Mouse (Mus musculus) layer of hippocampus, postnatal 14 days (tissue): ENCODE results near the gene Ccdc106. TPM values are rescaled to one million over a fixed set of nuclear protein-coding genes. Genes with fewer than 3 reads are reported as not detected.
"Not testable (repeated sequence)": the region's sequence is repeated elsewhere in the genome, so short reads cannot be mapped to it uniquely, and the experiment has no call there.

Experiments used
- DNase-seq, 2 experiments: peaks; one replicate each; pipeline ENCODE4 v3.0.0; 2021 to 2022; ENCODE audit warnings: low spot score in 2 of 2, mixed read lengths in 1 of 2
- total RNA-seq, 2 experiments: library from RNA; stranded (reverse); gene quantifications; 2 replicates each; pipeline ENCODE4 v1.2.3; 2021

Gene Ccdc106
- total RNA-seq, 2 experiments from 2014 or later = 65.6 to 67.2 TPM

DNA sequence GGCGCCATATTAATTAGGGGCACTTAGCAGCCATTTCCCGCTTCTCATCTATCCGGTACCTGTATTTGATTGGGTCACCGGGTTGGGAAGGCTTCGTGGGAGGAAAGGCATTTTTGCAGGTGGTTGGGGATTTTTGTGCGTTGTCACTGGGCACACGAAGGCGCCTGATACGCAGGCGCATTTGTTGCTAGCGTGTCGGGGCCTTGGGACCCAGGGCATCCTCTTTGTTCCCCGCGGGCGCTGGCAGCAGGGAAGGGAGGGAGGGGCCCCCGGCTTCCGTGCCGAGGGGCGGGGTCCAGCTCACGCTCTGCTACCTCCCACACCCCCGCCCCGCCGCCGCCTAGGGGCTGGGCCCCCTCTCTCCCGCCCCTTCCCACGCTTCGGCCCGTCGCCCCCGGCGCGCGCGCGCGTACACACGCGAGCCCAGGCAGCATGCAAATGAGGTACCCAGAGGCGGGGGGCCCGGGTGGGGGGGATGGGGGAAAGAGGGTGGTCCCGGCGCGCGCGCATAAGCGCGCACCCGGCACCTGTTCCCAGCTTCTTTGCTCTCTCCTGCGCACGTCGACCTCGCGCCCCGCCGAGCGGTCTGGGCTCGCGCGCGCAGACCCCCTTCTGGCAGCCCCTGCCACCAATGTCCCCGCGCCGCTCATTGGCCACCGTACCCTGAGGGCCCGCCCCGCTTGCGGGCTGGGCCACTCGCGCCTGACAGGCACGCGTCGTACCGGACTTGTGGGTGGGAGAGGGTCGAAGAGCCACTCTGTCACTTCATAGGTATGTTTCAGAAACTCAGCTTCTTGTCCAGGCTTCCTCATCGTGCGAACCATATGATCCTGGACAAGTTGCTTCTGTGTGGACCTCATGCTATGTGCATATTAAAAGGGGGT, 5.0 kb upstream of the Ccdc106 start, which contains the start of gene Gm44973:
Gm44973 (plus strand) TSS at position 379 of the 884 bp plus-strand sequence.
- DNase-seq = peak; percentile 95

DNA sequence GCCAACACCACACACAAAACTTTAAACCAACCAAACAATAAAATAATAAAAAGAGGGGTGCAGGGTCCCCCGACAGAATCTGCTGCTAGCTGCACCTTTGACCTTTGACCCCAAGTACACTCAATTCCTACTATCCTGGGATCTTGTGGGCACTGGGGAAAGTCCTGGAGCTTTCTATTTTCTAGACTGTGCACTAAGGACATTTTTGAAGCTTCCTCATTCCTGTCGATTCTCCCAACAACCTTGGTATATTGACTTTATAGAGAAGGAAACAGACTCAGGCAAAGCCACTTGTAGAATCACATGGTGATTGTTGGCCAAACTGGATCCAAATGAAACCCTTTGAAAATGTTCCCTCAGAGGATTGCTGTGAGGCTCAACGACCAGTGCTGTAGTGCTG, 4.3 kb upstream of the Ccdc106 start:
- DNase-seq = no peak

DNA sequence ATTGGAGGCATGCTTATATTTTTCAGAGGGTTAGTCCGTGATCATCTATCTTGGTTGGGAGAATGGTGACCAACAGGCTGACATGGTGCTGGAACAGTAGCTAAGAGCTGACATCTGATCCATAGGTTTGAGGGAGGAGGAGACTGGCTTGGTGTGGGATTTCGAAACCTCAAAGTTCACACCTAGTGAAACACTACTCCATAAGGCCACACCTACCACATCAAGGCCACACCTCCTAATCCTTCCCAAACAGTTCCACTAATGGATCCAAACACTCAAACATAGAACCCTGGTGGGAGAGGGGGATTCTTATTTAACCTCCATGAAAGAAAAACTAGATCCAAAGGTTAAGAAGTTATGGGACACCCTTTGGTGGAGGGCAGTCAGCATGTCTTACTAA, 3.4 kb upstream of the Ccdc106 start:
- no peak for DNase-seq

DNA sequence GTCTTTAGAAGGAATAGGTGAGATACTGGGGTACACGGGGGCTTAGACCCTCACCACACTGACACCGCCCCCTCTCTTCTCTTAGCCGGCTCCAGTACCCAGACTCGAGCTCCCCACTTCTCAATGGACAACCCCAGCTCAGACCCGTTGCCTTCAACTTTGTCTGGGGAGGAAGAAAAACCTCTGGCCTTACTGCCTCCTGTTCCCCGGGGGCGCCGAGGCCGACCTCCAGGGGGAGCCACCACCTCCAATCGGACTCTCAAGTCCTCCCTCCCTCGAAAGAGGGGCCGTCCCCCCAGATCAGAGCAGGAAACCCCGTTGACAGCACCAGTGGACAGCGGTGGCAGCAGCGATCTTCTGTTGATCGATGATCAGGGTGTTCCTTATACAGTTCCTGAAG, 3.0 kb upstream of the Ccdc106 start:
- DNase-seq = no peak

DNA sequence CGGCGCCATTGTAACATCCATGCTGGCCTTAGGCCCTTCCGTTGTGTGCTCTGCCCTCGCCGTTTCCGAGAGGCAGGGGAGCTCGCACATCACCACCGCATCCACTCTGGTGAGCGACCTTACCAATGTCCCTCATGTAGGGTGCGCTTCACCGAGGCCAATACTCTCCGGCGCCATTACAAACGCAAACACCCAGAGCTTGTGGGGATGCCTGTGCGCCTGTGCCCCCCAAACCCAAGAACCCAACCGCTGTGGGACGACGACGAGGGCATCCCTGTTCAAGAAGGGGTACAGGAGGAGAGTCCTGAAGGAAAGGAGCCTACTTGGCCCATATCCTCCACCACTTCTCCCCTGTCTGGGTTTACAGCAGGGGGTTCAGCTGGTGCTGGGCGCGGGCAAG, 2.4 kb upstream of the Ccdc106 start:
- DNase-seq = no peak

DNA sequence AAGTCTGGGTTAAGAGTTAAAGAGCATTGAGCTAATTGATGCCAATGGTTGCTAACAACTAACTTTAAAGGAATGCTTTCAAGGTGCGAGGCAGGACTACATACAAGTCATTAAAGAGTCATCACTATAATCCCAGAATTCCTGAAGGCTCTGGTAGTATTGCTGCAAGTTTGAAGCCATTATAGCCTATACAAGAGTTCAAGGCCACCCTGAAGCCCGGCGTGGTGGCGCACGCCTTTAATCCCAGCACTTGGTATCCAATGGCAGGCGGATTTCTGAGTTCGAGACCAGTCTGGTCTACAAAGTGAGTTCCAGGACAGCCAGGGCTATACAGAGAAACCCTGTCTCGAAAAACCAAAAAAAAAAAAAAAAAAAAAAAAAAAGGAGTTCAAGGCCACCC, 777 bp upstream of the Ccdc106 start:
- DNase-seq = not testable (repeated sequence)

DNA sequence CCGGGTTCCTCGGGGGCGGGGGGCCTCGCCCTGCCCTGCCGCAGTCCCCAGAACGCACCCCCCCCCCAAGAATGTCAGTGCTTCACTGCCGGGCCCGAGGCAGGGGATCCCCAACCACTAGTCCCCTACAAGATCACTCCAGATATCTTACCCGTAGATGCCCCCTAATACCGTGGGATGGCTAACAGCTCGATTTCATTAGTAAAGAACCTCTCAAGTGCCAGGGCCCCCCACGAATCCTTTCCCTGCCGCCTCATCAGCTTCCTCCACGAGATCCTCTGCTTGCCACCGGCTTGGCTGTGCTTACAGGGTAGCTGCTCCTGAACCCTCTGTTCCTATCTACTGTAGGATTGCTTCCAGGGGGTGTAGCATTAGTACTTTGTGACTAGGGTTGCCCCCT, 332 bp downstream of the Ccdc106 start:
- DNase-seq = no peak

DNA sequence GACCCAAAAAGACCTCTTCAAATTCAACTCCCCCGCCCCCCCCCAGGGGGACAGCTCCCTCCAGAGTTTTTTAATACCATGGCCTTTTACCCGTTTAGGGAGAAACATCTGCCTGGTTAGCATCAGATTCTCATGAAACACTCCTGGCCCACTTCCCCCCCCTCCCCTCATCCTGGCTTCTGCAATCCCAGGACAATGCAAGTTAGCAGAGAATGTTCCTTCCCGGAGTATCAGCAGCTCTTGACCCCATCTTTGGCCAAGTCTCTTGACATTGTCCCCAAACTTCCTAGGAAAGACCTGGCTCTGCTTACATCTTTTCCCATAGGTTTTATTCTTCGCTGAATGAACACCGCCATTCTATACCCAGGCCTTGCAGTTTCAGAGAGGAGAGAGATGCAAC, 844 bp downstream of the Ccdc106 start:
- DNase-seq = no peak

DNA sequence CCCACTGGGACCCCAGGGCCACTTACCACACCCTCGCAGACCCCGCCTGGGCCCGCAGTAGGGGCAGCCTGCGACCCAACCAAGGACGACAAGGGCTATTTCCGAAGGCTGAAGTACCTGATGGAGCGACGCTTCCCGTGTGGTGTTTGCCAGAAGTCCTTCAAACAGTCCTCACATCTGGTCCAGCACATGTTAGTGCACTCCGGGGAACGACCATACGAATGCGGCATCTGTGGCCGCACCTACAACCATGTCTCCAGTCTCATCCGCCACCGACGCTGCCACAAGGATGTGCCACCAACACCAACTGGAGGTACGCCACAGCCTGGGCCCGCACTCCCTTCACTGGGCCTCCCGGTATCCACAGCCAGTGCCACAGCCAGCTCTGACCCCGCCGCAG, 9.2 kb downstream of the Ccdc106 start:
- no peak for DNase-seq

DNA sequence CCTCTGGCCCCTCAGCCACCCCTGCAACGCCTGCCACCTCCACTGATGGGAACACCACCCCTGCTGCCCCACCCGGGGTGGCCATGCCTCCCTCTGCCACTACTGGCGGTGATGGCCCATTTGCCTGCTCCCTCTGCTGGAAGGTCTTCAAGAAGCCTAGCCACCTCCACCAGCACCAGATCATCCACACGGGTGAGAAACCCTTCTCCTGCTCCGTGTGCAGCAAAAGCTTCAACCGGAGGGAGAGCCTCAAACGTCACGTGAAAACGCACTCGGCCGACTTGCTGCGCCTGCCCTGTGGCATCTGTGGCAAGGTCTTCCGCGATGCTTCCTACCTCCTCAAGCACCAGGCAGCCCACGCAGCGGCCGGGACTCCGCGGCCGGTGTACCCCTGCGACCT, 9.6 kb downstream of the Ccdc106 start:
- no peak for DNase-seq

DNA sequence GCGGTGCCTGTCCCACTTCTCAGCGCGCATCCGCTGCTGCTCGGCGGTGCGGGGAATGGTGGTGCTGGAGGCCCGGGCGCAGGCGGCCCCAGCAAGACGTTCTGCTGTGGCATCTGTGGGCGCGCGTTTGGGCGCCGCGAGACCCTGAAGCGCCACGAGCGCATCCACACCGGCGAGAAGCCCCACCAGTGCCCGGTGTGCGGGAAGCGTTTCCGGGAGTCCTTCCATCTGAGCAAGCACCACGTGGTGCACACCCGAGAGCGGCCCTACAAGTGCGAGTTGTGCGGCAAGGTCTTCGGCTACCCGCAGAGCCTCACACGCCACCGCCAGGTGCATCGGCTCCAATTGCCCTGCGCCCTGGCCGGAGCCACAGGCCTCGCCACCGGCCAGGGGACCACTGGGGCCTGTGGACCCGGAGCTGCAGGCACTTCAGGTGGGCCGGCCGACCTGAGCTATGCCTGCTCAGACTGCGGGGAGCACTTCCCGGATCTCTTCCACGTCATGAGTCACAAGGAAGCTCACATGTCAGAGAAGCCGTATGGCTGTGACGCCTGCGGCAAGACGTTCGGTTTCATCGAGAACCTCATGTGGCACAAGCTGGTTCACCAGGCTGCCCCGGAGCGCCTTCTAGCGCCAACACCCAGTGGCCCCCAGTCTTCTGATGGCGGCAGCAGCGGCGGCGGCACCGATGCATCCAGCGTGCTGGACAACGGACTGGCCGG, 10.4 kb downstream of the Ccdc106 start:
- DNase-seq = no peak

DNA sequence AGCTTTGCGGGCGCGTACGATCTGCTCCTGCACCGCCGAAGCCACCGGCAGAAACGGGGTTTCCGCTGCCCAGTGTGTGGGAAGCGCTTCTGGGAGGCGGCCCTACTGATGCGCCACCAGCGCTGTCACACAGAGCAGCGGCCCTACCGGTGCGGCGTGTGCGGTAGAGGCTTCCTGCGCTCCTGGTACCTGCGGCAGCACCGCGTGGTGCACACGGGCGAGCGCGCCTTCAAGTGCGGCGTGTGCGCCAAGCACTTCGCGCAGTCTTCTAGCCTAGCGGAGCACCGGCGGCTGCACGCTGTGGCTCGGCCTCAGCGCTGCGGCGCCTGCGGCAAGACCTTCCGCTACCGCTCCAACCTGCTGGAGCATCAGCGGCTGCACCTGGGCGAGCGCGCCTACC, 11.1 kb downstream of the Ccdc106 start:
- no peak for DNase-seq

DNA sequence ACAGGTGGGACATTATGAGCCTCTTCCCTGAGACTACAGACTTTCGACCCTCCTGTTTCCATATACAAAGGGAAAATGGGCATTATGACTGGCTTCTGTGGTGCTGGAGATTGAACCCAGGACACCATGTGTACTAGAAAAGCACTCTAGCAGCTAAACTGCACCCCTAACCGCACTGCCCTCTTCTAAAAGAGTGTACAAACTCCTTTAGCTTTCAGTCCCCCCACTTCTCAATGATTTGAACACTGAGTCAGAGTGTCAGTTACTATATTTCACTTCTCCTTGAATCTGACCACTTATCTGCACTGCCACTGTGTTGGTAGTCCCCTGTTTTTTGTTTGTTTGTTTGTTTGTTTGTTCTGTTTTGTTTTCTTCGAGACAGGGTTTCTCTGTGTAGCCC, 13.5 kb downstream of the Ccdc106 start, which contains the start of gene 4632433K11Rik:
4632433K11Rik (plus strand) TSS at position 301 of the 400 bp plus-strand sequence.
- DNase-seq = no peak

DNA sequence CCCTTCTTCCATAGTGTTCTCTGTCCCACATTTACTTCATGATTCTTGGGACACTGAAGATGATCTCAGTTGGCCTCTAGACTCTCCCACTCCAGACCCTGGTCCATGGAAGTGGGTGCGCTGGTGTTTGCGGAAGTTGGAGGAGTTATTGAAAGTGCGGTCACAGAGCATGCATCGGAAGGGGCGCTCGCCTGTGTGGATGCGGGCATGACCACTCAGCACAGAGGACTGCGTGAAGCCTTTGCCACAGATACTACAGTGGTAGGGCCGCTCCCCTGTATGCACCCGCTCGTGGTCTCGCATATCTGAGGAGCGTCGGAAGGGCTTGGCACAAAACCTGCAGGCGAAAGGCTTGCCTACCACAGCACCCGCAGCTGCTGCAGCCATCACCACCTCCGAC, 15.3 kb downstream of the Ccdc106 start:
- no peak for DNase-seq

DNA sequence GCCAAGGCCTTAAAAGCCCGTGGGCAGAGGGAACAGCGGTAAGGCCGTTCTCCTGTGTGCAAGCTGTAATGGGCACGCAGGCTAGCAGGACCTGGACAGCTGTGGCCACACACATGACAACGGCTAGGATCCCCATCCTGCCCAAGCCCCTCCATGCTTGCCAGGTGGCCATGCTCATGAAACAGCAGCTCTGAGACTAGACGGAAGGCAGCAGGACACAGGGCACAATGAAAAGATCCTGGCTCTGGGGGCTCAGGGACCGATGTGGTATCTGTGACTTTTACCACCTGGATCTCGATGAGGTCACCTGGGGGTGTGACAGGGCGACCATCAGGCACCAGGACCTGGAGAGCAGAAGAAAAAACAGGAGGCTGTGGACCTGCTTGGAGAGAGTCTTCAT, 15.8 kb downstream of the Ccdc106 start:
- DNase-seq = no peak

DNA sequence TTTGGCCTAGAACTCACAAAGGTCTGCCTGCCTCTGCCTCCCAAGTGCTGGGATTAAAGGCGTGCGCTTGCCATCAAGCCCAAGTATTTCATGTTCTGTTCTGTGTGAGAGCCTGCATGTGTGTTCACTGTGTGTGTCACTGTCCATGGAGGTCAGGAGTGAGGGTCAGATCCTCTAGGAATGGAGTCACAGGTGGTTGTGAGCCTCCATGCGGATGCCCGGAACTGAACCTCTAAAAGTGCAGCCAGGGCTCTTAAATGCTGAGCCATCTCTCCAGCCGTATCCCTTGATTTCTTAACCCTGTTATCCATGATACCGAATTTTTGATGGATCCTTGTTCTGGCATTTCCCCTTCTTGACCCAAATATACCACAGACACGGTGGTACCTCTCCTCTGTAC, 16.7 kb downstream of the Ccdc106 start:
- DNase-seq = no peak

DNA sequence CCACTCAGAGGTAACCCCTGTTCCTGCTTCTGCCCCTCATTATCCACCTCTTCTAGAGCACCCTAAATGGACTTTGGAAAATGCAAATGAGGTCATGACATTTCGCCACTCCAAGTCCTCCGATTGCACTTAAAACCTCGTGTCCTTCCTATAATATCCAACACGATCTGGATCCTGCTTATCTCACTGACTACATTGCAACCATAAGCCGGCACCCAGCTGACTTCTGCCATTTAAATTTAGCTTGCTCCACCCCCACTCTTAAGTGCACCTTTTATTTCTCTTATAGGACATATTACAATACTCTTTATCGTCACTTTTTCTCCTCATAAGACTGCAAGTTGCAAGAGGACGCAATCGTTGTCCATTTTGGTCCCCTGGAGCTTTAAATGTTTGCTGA, 17.1 kb downstream of the Ccdc106 start:
- DNase-seq = no peak

DNA sequence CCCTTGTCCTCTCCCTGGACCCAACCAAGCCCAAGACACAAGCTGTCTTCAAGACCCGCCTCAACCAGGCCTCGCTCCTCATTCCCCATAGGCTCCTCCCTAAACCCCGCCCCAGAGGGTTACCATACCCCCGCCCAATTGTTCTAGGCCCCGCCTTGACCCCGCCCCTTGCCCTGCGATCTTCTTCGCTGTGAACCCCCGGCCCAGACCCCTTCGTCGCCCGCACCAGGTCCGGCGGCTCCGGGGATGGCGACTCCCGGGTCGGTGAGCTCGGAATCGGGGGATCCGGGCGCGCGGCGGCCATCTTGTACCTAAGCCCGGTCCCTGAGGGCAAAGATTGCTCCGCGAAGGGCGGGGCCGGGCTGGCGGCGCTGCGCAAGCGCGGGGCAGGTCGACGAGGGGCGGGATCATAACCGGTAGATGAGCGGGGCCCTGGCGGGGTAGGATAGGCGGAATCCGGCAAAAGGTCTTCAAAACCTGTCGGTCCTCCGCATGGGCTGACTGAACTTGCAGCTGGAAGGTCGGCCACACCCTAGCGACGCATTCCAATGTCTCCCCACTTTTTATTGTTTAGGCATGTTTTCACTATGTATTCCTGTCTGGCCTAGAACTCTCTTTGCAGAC, 17.9 kb downstream of the Ccdc106 start, which contains the start of gene Zfp784:
Zfp784 (minus strand) TSS at position 338 of the 624 bp plus-strand sequence.
- peak; percentile 91 to 95 for DNase-seq

DNA sequence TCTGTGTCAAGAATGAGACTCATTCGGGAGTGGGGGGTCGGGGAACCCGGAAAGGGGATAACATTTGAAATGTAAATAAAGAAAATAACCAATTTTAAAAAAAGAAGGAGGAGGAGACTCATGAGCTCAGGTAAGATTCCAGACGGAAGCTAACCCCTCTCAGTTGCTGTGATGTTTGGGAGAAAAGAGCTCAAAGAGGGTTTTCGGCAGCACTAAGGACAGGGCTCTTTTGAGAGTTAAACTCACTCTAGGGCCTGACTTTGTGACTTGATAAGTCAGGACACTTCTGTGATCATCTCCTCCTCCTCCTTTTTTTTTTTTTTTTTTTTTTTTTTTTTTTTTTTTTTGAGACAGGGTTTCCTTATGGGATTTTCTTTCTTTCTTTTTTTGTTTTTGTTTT, 18.6 kb downstream of the Ccdc106 start:
- DNase-seq = no peak

DNA sequence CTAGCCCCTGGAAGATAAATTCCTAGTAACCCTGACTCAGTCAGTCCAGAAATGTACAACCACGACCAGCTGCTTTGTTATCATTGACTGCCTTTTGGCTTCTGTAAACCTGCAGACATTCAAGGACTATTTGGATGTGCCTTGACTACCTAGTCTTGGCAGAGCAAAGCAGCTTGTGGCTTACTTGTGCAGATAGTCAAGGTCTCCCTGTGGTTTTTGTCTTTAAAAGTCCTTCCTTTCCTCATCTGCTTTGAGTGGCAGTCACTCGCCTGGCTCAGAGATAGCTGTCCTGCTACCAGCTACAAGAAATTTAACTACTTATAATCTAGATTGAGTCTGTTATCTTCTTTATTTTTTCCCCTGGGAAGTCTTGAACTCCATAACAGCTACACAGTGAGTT, 24.6 kb downstream of the Ccdc106 start:
- no peak for DNase-seq

DNA sequence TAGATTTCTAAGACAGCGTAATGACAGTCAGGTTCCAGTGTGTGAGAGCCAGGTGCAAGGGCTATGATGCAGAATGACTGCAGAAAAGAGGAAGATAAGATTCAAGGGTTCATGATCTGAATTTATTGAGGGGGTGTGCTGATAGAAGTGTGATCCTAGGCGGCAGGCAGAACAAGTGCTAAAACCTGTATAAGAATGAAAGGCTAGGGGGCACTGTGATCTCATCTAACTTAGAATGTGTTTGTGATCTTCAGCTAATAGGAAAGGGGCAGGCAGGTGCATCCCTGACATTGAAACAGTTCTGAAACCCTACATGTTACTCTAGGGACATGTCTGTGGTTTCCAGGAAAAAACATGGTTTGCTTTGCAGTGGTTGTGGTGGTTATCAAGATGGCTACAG, 25.8 kb downstream of the Ccdc106 start:
- DNase-seq = no peak

DNA sequence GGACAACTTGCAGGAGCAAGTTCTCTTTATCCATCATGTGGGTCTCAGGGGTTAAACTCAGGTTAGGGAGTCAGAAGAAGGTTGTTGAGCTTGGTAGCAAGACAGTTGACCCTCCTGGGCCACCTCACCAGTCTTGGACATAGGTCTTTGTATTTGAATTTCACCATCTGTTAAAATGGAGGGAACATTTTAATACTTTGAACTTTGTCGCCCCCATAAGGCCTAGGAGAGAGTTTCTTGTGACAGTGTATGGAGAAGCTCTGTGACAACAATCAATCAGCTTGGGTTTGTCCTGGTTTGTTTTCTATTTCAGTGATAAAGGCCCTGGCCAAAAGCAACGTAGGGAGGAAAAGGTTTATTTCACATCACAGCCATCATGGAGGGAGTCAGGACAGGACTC, 27.0 kb downstream of the Ccdc106 start:
- peak in 1 of 2 experiments; percentile 50 for DNase-seq
